Mouse (Mus musculus) C2C12 (cell line): ENCODE data around the gene Ttc7.

Experiments
- CTCF ChIP-seq: IDR thresholded peaks from one replicate; pipeline ENCODE4 v1.5.1; 2011; ENCODE audit not compliant: control insufficient read depth, insufficient read depth, insufficient read length
- FOSL1 ChIP-seq: IDR thresholded peaks from one replicate; pipeline ENCODE4 v1.8.0; 2011; ENCODE audit warnings: mild to moderate bottlenecking, low read length; ENCODE audit not compliant: poor library complexity, insufficient read depth, severe bottlenecking
- MAX ChIP-seq: IDR thresholded peaks from one replicate; pipeline ENCODE4 v1.6.1; 2011; ENCODE audit warnings: mild to moderate bottlenecking, control low read depth
- MYOD1 ChIP-seq: IDR thresholded peaks from one replicate; pipeline ENCODE4 v1.6.1; 2011; ENCODE audit warnings: low read depth; ENCODE audit not compliant: control insufficient read depth, insufficient read length
- MYOG ChIP-seq: IDR thresholded peaks from one replicate; pipeline ENCODE4 v1.6.1; 2011; ENCODE audit not compliant: control insufficient read depth, insufficient read length; ENCODE audit errors: extremely low read depth
- USF1 ChIP-seq: IDR thresholded peaks from one replicate; pipeline ENCODE4 v1.6.1; 2011; ENCODE audit warnings: low read depth, mild to moderate bottlenecking, control low read depth, moderate library complexity

GRCm38 (mm10) chr17:87378354-87379159 is 95.9 kb downstream of the Ttc7 start:
- TF ChIP-seq MAX (no peak), CTCF (no peak), MYOD1 (no peak), USF1 (no peak), FOSL1 (no peak), MYOG (no peak)
